Mouse (Mus musculus) intestine, embryonic 15.5 days (tissue): Measurements from ENCODE around the gene Phf2. TPM values are rescaled to one million over a fixed set of nuclear protein-coding genes. Genes with fewer than 3 reads are reported as not detected.
"Not testable (repeated sequence)": the region's sequence is repeated elsewhere in the genome, so short reads cannot be mapped to it uniquely, and the experiment has no call there.

Source experiments
- ATAC-seq: fragments of 200-750 bp; cut with Nextera tagmentation; 2 replicates; pipeline ENCODE4 v1.8.0; 2017; ENCODE audit warnings: moderate TSS enrichment, moderate library complexity
- H3K27ac ChIP-seq: fragments of 300-500 bp; sonication (generic); 2 replicates; pipeline ENCODE4 v1.5.1; 2015; ENCODE audit warnings: mild to moderate bottlenecking, inconsistent platforms
- H3K27me3 ChIP-seq: fragments of 300-500 bp; sonication (generic); replicated peaks from 2 replicates; pipeline ENCODE4 v1.6.1; 2015; ENCODE audit warnings: inconsistent platforms
- H3K36me3 ChIP-seq: fragments of 300-500 bp; sonication (generic); 2 replicates; pipeline ENCODE4 v1.6.1; 2015; ENCODE audit warnings: inconsistent platforms
- H3K4me1 ChIP-seq: fragments of 300-500 bp; sonication (generic); replicated peaks from 2 replicates; pipeline ENCODE4 v1.6.1; 2015; ENCODE audit warnings: inconsistent platforms
- H3K4me2 ChIP-seq: fragments of 300-500 bp; sonication (generic); replicated peaks from 2 replicates; pipeline ENCODE4 v1.6.1; 2015; ENCODE audit warnings: mild to moderate bottlenecking, inconsistent platforms
- H3K4me3 ChIP-seq: fragments of 300-500 bp; sonication (generic); replicated peaks from 2 replicates; pipeline ENCODE4 v1.5.1; 2015; ENCODE audit warnings: inconsistent platforms
- H3K9ac ChIP-seq: fragments of 300-500 bp; sonication (generic); 2 replicates; pipeline ENCODE4 v1.6.1; 2015; ENCODE audit warnings: inconsistent platforms
- H3K9me3 ChIP-seq: fragments of 300-500 bp; sonication (generic); 2 replicates; pipeline ENCODE4 v1.6.1; 2016; ENCODE audit warnings: inconsistent platforms
- WGBS: fragments of 180-500 bp; shearing (Covaris S2); methylation state at CpG from one replicate; pipeline ENCODE4 v1.1.7; 2015; 5-methylcytosine and 5-hydroxymethylcytosine counted together
- polyA plus RNA-seq: library from polyadenylated mRNA; unstranded; fragments of >200 nt; fragmentation: Nextera tagmentation; extraction: Ambion mirVana; gene quantifications from 2 replicates; pipeline ENCODE4 v1.2.1, GENCODE M21; 2015

Gene Phf2
- polyA plus RNA-seq, 1 experiment from 2014 or later, result 5.5 TPM

- H3K4me3 ChIP-seq, result no peak overlapping the region
- H3K27ac ChIP-seq, result no peak overlapping the region
- no peaks in the 10 kb centered on the region for H3K4me1 ChIP-seq
- no peaks in the 10 kb centered on the region for H3K27me3 ChIP-seq
- no peaks in the 10 kb centered on the region for H3K9me3 ChIP-seq
- 82% methylated on average over 14 of the region's 14 CpGs for WGBS
- H3K36me3 ChIP-seq, result peaks cover 25% of the 10 kb centered on the region
- H3K4me2 ChIP-seq, result no peak overlapping the region
- ATAC-seq, result no peak
- H3K9ac ChIP-seq, result no peak overlapping the region
Measured at GRCm38 (mm10) chr13:48830528-48831250, 40.2 kb downstream of the Phf2 start.

GRCm38 (mm10) chr13:48829780-48830179 lies 41.1 kb downstream of the Phf2 start:
- H3K4me2 ChIP-seq, result no peak overlapping the region
- no peaks in the 10 kb centered on the region for H3K4me1 ChIP-seq
- H3K27ac ChIP-seq, result no peak overlapping the region
- H3K4me3 ChIP-seq, result no peak overlapping the region
- H3K36me3 ChIP-seq, result peaks cover 34% of the 10 kb centered on the region
- H3K9me3 ChIP-seq, result no peaks in the 10 kb centered on the region
- no peaks in the 10 kb centered on the region for H3K27me3 ChIP-seq
- WGBS, result 85% methylated on average over 4 of the region's 4 CpGs
- no peak for ATAC-seq
- H3K9ac ChIP-seq, result no peak overlapping the region

GRCm38 (mm10) chr13:48822871-48823270 lies 48.0 kb downstream of the Phf2 start:
- no peak overlapping the region for H3K4me2 ChIP-seq
- H3K4me1 ChIP-seq, result no peaks in the 10 kb centered on the region
- H3K9ac ChIP-seq, result no peak overlapping the region
- no peaks in the 10 kb centered on the region for H3K9me3 ChIP-seq
- ATAC-seq, result no peak
- no peak overlapping the region for H3K4me3 ChIP-seq
- WGBS, result 95% methylated on average over 9 of the region's 9 CpGs
- H3K36me3 ChIP-seq, result peaks cover 59% of the 10 kb centered on the region
- H3K27me3 ChIP-seq, result no peaks in the 10 kb centered on the region
- H3K27ac ChIP-seq, result no peak overlapping the region

- WGBS, result 81% methylated on average over 10 of the region's 10 CpGs
- H3K4me2 ChIP-seq, result no peak overlapping the region
- H3K4me1 ChIP-seq, result no peaks in the 10 kb centered on the region
Measured at GRCm38 (mm10) chr13:48822288-48822687, 48.6 kb downstream of the Phf2 start.

GRCm38 (mm10) chr13:48819131-48819530 lies 51.8 kb downstream of the Phf2 start:
- 84% methylated on average over 3 of the region's 3 CpGs for WGBS
- peaks cover 53% of the 10 kb centered on the region for H3K36me3 ChIP-seq
- H3K4me2 ChIP-seq, result no peak overlapping the region

More at GRCm38 (mm10) chr13:48822288-48822687, 48.6 kb downstream of the Phf2 start:
- Histone ChIP-seq H3K9me3 (no peaks in the 10 kb centered on the region), H3K27ac (no peak overlapping the region), H3K9ac (no peak overlapping the region), H3K27me3 (no peaks in the 10 kb centered on the region), H3K36me3 (peaks cover 60% of the 10 kb centered on the region), H3K4me3 (no peak overlapping the region)
- no peak for ATAC-seq

DNA sequence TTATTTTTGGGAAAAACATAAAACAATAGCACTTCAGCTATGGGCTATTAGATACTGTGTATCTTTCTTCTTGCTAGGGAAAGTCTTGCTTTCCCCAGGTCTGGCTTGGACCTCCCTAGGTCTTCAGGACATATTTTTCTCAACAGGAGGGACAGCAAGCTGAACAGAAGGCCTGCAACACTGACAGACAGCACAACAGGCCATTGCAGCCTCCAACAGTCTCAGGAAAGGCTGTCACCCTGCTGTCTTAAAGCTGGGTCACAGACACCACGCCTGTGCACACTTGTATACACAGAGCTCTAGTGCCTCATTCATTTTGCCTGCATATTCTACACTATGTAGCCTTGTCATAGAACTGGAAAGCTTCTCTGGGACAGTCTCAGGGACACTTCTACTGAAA lies 56.5 kb downstream of the Phf2 start:
- WGBS, result 86% methylated on average over 1 of the region's 1 CpGs
- Histone ChIP-seq H3K4me3 (no peak overlapping the region), H3K27ac (no peak overlapping the region), H3K36me3 (peaks cover 45% of the 10 kb centered on the region), H3K4me2 (no peak overlapping the region), H3K27me3 (no peaks in the 10 kb centered on the region), H3K4me1 (no peaks in the 10 kb centered on the region), H3K9ac (no peak overlapping the region), H3K9me3 (no peaks in the 10 kb centered on the region)
- no peak for ATAC-seq

More at GRCm38 (mm10) chr13:48819131-48819530, 51.8 kb downstream of the Phf2 start:
- no peak for ATAC-seq
- Histone ChIP-seq H3K9ac (no peak overlapping the region), H3K4me3 (no peak overlapping the region), H3K27ac (no peak overlapping the region), H3K9me3 (no peaks in the 10 kb centered on the region), H3K27me3 (no peaks in the 10 kb centered on the region), H3K4me1 (no peaks in the 10 kb centered on the region)

- 76% methylated on average over 9 of the region's 9 CpGs for WGBS
- H3K9me3 ChIP-seq, result no peaks in the 10 kb centered on the region
- H3K4me1 ChIP-seq, result no peaks in the 10 kb centered on the region
- H3K4me2 ChIP-seq, result no peak overlapping the region
- no peak for ATAC-seq
- no peak overlapping the region for H3K9ac ChIP-seq
- peaks cover 32% of the 10 kb centered on the region for H3K36me3 ChIP-seq
- H3K4me3 ChIP-seq, result no peak overlapping the region
- H3K27ac ChIP-seq, result no peak overlapping the region
- no peaks in the 10 kb centered on the region for H3K27me3 ChIP-seq
Measured at GRCm38 (mm10) chr13:48810991-48811390, 59.9 kb downstream of the Phf2 start.

DNA sequence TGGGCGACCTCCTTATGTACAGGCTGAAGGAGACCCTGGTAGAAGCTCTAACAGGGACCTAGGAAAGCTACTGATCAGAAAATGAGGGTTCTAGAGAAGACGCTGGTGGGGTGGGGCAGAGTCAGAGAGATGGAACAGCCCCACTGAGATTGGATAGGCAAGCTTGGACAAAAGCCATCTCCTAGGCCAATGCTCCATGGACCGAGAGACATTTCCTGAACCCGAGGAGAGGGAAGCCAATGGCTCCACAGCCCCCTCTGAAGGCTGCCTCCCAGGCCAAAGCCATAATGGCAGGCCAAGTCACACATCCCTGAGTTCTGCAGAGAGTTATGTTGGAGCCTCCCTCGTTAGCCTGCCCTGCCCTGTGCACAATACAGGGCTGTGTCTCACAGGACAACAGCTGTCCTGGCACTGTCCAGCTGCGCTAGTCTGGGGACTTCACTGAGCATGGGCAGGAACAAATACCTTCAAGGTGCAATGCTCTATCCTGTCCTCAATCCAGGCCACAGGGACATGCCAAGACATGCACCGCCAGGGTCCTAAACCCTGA lies 60.6 kb downstream of the Phf2 start:
- Histone ChIP-seq H3K4me2 (no peak overlapping the region), H3K27ac (no peak overlapping the region), H3K9ac (no peak overlapping the region), H3K4me3 (no peak overlapping the region), H3K4me1 (no peaks in the 10 kb centered on the region), H3K27me3 (no peaks in the 10 kb centered on the region), H3K9me3 (no peaks in the 10 kb centered on the region), H3K36me3 (peaks cover 31% of the 10 kb centered on the region)
- WGBS, result 83% methylated on average over 7 of the region's 7 CpGs
- ATAC-seq, result no peak

GRCm38 (mm10) chr13:48809668-48810067 lies 61.3 kb downstream of the Phf2 start:
- 86% methylated on average over 4 of the region's 4 CpGs for WGBS
- H3K27ac ChIP-seq, ATAC-seq, H3K4me1 ChIP-seq, H3K4me2 ChIP-seq, H3K4me3 ChIP-seq, H3K27me3 ChIP-seq, H3K9me3 ChIP-seq, H3K9ac ChIP-seq: not testable (repeated sequence)
- peaks cover 34% of the 10 kb centered on the region for H3K36me3 ChIP-seq

DNA sequence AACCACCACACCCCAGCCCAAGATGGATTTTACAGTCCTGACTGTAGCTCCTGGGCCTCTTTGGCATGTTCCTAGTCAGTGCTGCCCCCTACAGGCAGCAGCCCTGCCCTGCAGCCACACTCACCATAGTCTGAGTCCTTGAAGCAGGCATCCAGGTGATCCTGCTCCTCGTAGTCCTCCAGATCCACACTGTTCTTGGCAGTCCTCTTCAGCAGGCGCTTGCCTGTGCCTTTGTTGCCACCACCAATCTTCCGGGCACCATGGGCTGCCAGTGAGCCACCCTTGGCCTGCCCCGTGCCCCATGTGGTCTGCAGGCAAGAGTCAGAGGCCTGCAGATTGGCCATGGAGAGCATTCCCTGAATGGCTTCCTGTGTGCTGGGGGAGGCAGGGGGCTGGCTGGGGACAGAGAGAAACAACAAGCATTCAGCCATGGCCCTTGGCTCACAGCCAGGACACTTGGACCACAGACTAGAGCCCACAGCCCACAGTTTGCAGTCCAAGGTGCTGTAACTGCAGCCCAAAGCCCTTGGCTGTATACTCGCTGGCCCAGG lies 63.4 kb downstream of the Phf2 start:
- 72% methylated on average over 5 of the region's 5 CpGs for WGBS
- no peak overlapping the region for H3K4me2 ChIP-seq
- H3K9me3 ChIP-seq, result no peaks in the 10 kb centered on the region
- H3K27ac ChIP-seq, result no peak overlapping the region
- no peak overlapping the region for H3K9ac ChIP-seq
- no peak overlapping the region for H3K4me3 ChIP-seq
- no peaks in the 10 kb centered on the region for H3K4me1 ChIP-seq
- peaks cover 38% of the 10 kb centered on the region for H3K36me3 ChIP-seq
- 0 out of 2 replicates have a peak, but pooled peaks have one; percentile 46 for ATAC-seq
- H3K27me3 ChIP-seq, result no peaks in the 10 kb centered on the region

GRCm38 (mm10) chr13:48802181-48802580 lies 68.7 kb downstream of the Phf2 start:
- Histone ChIP-seq H3K27me3 (no peaks in the 10 kb centered on the region), H3K4me2 (no peak overlapping the region), H3K36me3 (peaks cover 38% of the 10 kb centered on the region), H3K9me3 (no peaks in the 10 kb centered on the region), H3K27ac (no peak overlapping the region), H3K4me3 (no peak overlapping the region), H3K9ac (no peak overlapping the region), H3K4me1 (0 out of 2 replicates have a peak, but pooled peaks cover 2% of the 10 kb centered on the region)
- 59% methylated on average over 15 of the region's 15 CpGs for WGBS
- no peak for ATAC-seq

DNA sequence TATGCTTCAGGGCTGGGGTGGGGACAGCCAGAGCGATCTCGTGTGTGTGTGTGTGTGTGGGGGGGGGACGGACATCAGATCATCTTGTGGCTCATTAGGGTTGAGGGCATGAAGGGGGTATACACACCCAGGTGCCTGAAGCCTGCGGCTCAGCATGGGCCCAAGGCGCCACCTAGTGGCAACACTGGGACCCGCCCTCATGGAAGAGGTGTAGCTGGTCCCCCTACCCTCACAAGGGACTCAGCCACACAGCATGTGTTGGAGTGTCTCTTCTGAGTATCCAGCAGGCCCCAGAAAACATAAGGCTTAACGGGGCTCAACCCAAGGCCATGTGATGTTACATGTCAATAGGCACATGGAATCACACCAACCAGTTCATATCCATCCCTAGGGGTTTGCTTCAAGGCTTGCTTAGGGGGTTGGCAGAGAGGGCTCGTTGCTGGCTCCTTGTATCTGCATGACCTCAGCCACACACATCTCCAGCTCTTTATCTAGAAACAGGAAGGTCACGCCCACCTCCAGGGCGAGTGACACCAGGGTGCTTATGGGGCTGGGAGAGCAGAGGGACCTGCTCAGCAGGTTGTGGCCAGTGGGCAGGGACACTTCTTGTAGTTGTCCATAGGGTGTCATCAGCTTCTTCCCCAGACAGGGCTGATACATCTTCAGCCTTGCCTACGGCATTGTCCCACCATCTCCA lies 69.9 kb downstream of the Phf2 start:
- Histone ChIP-seq H3K27ac (no peak overlapping the region), H3K27me3 (no peaks in the 10 kb centered on the region), H3K4me3 (no peak overlapping the region), H3K4me2 (no peak overlapping the region), H3K4me1 (0 out of 2 replicates have a peak, but pooled peaks cover 4% of the 10 kb centered on the region), H3K36me3 (peaks cover 31% of the 10 kb centered on the region), H3K9ac (no peak overlapping the region), H3K9me3 (no peaks in the 10 kb centered on the region)
- peak; percentile 74 for ATAC-seq
- 25% methylated on average over 11 of the region's 11 CpGs for WGBS
